Mouse (Mus musculus) heart, adult 2 months (tissue): ENCODE measurements around the gene Il25. TPM values are rescaled to one million over a fixed set of nuclear protein-coding genes. Genes with fewer than 3 reads are reported as not detected.

Experiments
- DNase-seq, 2 experiments: peaks; one replicate each; pipeline ENCODE4 v3.0.0; 2021
- H3K27ac ChIP-seq: fragments of 200-600 bp; 2 replicates; pipeline ENCODE4 v1.8.1; 2022
- H3K27me3 ChIP-seq: fragments of 200-500 bp; 2 replicates; pipeline ENCODE4 v1.6.1; 2012; ENCODE audit warnings: mild to moderate bottlenecking, low read length, inconsistent platforms, mixed read lengths; ENCODE audit not compliant: control insufficient read depth, insufficient read depth
- H3K36me3 ChIP-seq: fragments of 200-500 bp; 2 replicates; pipeline ENCODE4 v1.6.1; 2012; ENCODE audit warnings: low read length, inconsistent platforms; ENCODE audit not compliant: control insufficient read depth, insufficient read depth
- H3K4me1 ChIP-seq: fragments of 200-500 bp; 2 replicates; pipeline ENCODE4 v1.6.1; 2011; ENCODE audit warnings: low read length; ENCODE audit not compliant: control insufficient read depth, insufficient read depth
- H3K4me3 ChIP-seq: fragments of 200-600 bp; 2 replicates; pipeline ENCODE4 v1.8.1; 2022
- H3K79me2 ChIP-seq: fragments of 200-500 bp; replicated peaks from 2 replicates; pipeline ENCODE4 v1.6.1; 2012; ENCODE audit warnings: mild to moderate bottlenecking, inconsistent platforms, low read length, moderate library complexity, mixed read lengths; ENCODE audit not compliant: control insufficient read depth, insufficient read depth
- H3K9ac ChIP-seq: fragments of 200-500 bp; 2 replicates; pipeline ENCODE4 v1.6.1; 2012; ENCODE audit warnings: low read depth, mild to moderate bottlenecking, control low read depth, inconsistent platforms, low read length, mixed read lengths
- CTCF ChIP-seq: fragments of 200-600 bp; IDR thresholded peaks from 2 replicates; pipeline ENCODE4 v1.8.1; 2022; ENCODE audit warnings: antibody characterized with exemption, mild to moderate bottlenecking, moderate library complexity
- EP300 ChIP-seq: fragments of 200-500 bp; IDR thresholded peaks from 2 replicates; pipeline ENCODE4 v1.6.1; 2011; ENCODE audit warnings: low read depth, low read length, control low read depth; ENCODE audit not compliant: insufficient read depth
- POLR2A ChIP-seq: fragments of 200-500 bp; IDR thresholded peaks from 2 replicates; pipeline ENCODE4 v1.6.1; 2011; ENCODE audit warnings: mild to moderate bottlenecking, low read depth, low read length, control low read depth; ENCODE audit not compliant: insufficient read depth
- WGBS: fragments of 180-500 bp; shearing (Covaris S2); methylation state at CpG from one replicate; pipeline ENCODE4 v1.1.7; 2018; 5-methylcytosine and 5-hydroxymethylcytosine counted together
- intact Hi-C: fragments of 180-260 bp; cut with DNase I; formaldehyde crosslinking; loops from one replicate; pipeline ENCODE4 v1.15.1; 2025
- polyA plus RNA-seq: library from polyadenylated mRNA; depleted of rRNA; stranded (reverse); fragments of >200 nt; gene quantifications from 2 replicates; pipeline ENCODE4 v1.2.3, GENCODE M21; 2012
- total RNA-seq, 2 experiments: library from RNA; stranded (reverse); gene quantifications; 2 replicates each; pipeline ENCODE4 v1.2.3; 2021

Il25 gene
- total and polyA plus RNA-seq, 3 experiments: not detected

- peak within 1 kb of the TSS; percentile 66 for H3K9ac ChIP-seq
- TF ChIP-seq CTCF (no peak), POLR2A (0 out of 2 replicates have a peak, but pooled peaks have one; percentile 42)
- H3K27me3 ChIP-seq: peaks cover 8% of the 10 kb centered on the region
- H3K27ac ChIP-seq: peak within 1 kb of the TSS; percentile 58
- intact Hi-C loops: no loop called here
- H3K4me3 ChIP-seq: peak within 1 kb of the TSS; percentile 34
- H3K36me3 ChIP-seq: no peaks in the 10 kb centered on the region
- DNase-seq: peak; percentile 74 to 76
- WGBS: 8% methylated on average over 57 of the region's 57 CpGs
- H3K4me1 ChIP-seq: no peaks in the 10 kb centered on the region; the same call in 1 of the 2 replicates
- H3K79me2 ChIP-seq: no peaks in the 10 kb centered on the region
Observed at GRCm38 (mm10) chr14:54925349-54926342, 6.8 kb upstream of the Il25 start, which contains the start of gene Efs. Gene Efs (minus strand): TSS chr14:54926126.

- Histone ChIP-seq H3K9ac (peak overlapping the region; percentile 66), H3K4me3 (peak overlapping the region; percentile 34), H3K79me2 (no peaks in the 10 kb centered on the region), H3K36me3 (no peaks in the 10 kb centered on the region), H3K4me1 (no peaks in the 10 kb centered on the region; the same call in 1 of the 2 replicates), H3K27ac (peak overlapping the region; percentile 58), H3K27me3 (peaks cover 8% of the 10 kb centered on the region)
- no peak for TF ChIP-seq POLR2A
- TF ChIP-seq EP300: no peak
- no peak for TF ChIP-seq CTCF
- peak; percentile 72 to 74 for DNase-seq
- WGBS: 2% methylated on average over 54 of the region's 58 CpGs
- intact Hi-C loops: no loop called here
Observed at GRCm38 (mm10) chr14:54926401-54927158, 5.9 kb upstream of the Il25 start.

- Histone ChIP-seq H3K4me1 (no peaks in the 10 kb centered on the region; the same call in 1 of the 2 replicates), H3K79me2 (no peaks in the 10 kb centered on the region), H3K27ac (peak overlapping the region; percentile 58; the same call in 1 of the 2 replicates), H3K27me3 (peaks cover 8% of the 10 kb centered on the region), H3K9ac (no peak overlapping the region), H3K4me3 (no peak overlapping the region), H3K36me3 (no peaks in the 10 kb centered on the region)
- WGBS: 54% methylated on average over 7 of the region's 7 CpGs
- intact Hi-C loops: no loop called here
- no peak for DNase-seq
- TF ChIP-seq EP300 (no peak), POLR2A (no peak), CTCF (no peak)
Observed at GRCm38 (mm10) chr14:54927296-54927695, 5.2 kb upstream of the Il25 start.

GRCm38 (mm10) chr14:54929801-54930200 is 2.7 kb upstream of the Il25 start:
- Histone ChIP-seq H3K27ac (no peak overlapping the region), H3K9ac (no peak overlapping the region), H3K79me2 (no peaks in the 10 kb centered on the region), H3K27me3 (peaks cover 8% of the 10 kb centered on the region), H3K4me3 (no peak overlapping the region), H3K36me3 (no peaks in the 10 kb centered on the region), H3K4me1 (no peaks in the 10 kb centered on the region)
- WGBS: 47% methylated on average over 5 of the region's 5 CpGs
- TF ChIP-seq EP300 (no peak), POLR2A (no peak), CTCF (no peak)
- intact Hi-C loops: no loop called here
- DNase-seq: no peak

- WGBS: 25% methylated on average over 2 of the region's 2 CpGs
- DNase-seq: no peak
- intact Hi-C loops: no loop called here
- Histone ChIP-seq H3K36me3 (no peaks in the 10 kb centered on the region), H3K4me1 (no peaks in the 10 kb centered on the region), H3K9ac (no peak overlapping the region), H3K27ac (no peak overlapping the region), H3K27me3 (peaks cover 8% of the 10 kb centered on the region), H3K79me2 (no peaks in the 10 kb centered on the region), H3K4me3 (no peak overlapping the region)
- TF ChIP-seq CTCF (no peak), POLR2A (no peak), EP300 (no peak)
Observed at GRCm38 (mm10) chr14:54930431-54930830, 2.1 kb upstream of the Il25 start.
